Mouse (Mus musculus): Measurements from ENCODE around the gene 4933428G20Rik. TPM values are rescaled to one million over a fixed set of nuclear protein-coding genes. Genes with fewer than 3 reads are reported as not detected.

Gene 4933428G20Rik
- polyA plus RNA-seq, 1 experiment from 2014 or later, result 0.17 TPM

- ATAC-seq (replicated peaks; ENCODE audit: low FRiP score) (no peak), DNase-seq (ENCODE audit: low spot score) (no peak)
- H3K9me3 ChIP-seq (ENCODE audit: control insufficient read depth, low read length), result no peaks in the 10 kb centered on the region
- H3K4me2 ChIP-seq (ENCODE audit: low read depth, low read length, severe bottlenecking), result no peak overlapping the region
- H3K9ac ChIP-seq (ENCODE audit: low read length), result no peak overlapping the region
- no peak overlapping the region for H3K27ac ChIP-seq (ENCODE audit: low read depth, low read length)
- H3K27me3 ChIP-seq (ENCODE audit: control insufficient read depth, insufficient read depth, low read length), result peaks cover 14% of the 10 kb centered on the region
- H3K4me1 ChIP-seq (replicated peaks; ENCODE audit: control insufficient read depth, insufficient read depth, low read length), result peaks cover 12% of the 10 kb centered on the region
- H3K4me3 ChIP-seq (ENCODE audit: low read depth, low read length), result no peak overlapping the region
- H3K36me3 ChIP-seq (ENCODE audit: control insufficient read depth, insufficient read depth, low read length), result no peaks in the 10 kb centered on the region
- 82% methylated on average over 18 of the region's 18 CpGs for WGBS
These were observed 28.2 kb upstream of the 4933428G20Rik start for GRCm38 (mm10) chr11:97528282-97528808.

GRCm38 (mm10) chr11:97525313-97525712, 25.2 kb upstream of the 4933428G20Rik start:
- DNase-seq (ENCODE audit: low spot score), result no peak
- Histone ChIP-seq H3K27me3 (ENCODE audit: control insufficient read depth, insufficient read depth, low read length) (no peaks in the 10 kb centered on the region; the same call in 1 of the 2 replicates), H3K9me3 (ENCODE audit: control insufficient read depth, low read length) (no peaks in the 10 kb centered on the region), H3K36me3 (ENCODE audit: control insufficient read depth, insufficient read depth, low read length) (no peaks in the 10 kb centered on the region; the same call in 1 of the 2 replicates), H3K4me2 (ENCODE audit: low read depth, low read length, severe bottlenecking) (no peak overlapping the region), H3K9ac (ENCODE audit: low read length) (no peak overlapping the region), H3K4me3 (ENCODE audit: low read depth, low read length) (no peak overlapping the region), H3K27ac (ENCODE audit: low read depth, low read length) (no peak overlapping the region), H3K4me1 (replicated peaks; ENCODE audit: control insufficient read depth, insufficient read depth, low read length) (peaks cover 7% of the 10 kb centered on the region)
- ATAC-seq (replicated peaks; ENCODE audit: low FRiP score), result no peak
- 90% methylated on average over 6 of the region's 6 CpGs for WGBS

- Histone ChIP-seq H3K4me1 (replicated peaks; ENCODE audit: control insufficient read depth, insufficient read depth, low read length) (peaks cover 7% of the 10 kb centered on the region), H3K27ac (ENCODE audit: low read depth, low read length) (peak overlapping the region; percentile 59), H3K4me2 (ENCODE audit: low read depth, low read length, severe bottlenecking) (no peak overlapping the region), H3K9ac (ENCODE audit: low read length) (peak overlapping the region; percentile 8; the same call in 1 of the 2 replicates), H3K9me3 (ENCODE audit: control insufficient read depth, low read length) (no peaks in the 10 kb centered on the region), H3K4me3 (ENCODE audit: low read depth, low read length) (no peak overlapping the region), H3K27me3 (ENCODE audit: control insufficient read depth, insufficient read depth, low read length) (no peaks in the 10 kb centered on the region; the same call in 1 of the 2 replicates), H3K36me3 (ENCODE audit: control insufficient read depth, insufficient read depth, low read length) (no peaks in the 10 kb centered on the region; the same call in 1 of the 2 replicates)
- no peak for DNase-seq (ENCODE audit: low spot score)
- 68% methylated on average over 9 of the region's 9 CpGs for WGBS
- no peak for ATAC-seq (replicated peaks; ENCODE audit: low FRiP score)
These were observed 24.2 kb upstream of the 4933428G20Rik start for GRCm38 (mm10) chr11:97524306-97524705.

GRCm38 (mm10) chr11:97523827-97524261, 23.7 kb upstream of the 4933428G20Rik start:
- no peaks in the 10 kb centered on the region; the same call in 1 of the 2 replicates for H3K27me3 ChIP-seq (ENCODE audit: control insufficient read depth, insufficient read depth, low read length)
- no peaks in the 10 kb centered on the region; the same call in 1 of the 2 replicates for H3K36me3 ChIP-seq (ENCODE audit: control insufficient read depth, insufficient read depth, low read length)
- ATAC-seq (replicated peaks; ENCODE audit: low FRiP score) (0 out of 2 replicates have a peak, but pooled peaks have one; percentile 24), DNase-seq (ENCODE audit: low spot score) (no peak)
- H3K4me3 ChIP-seq (ENCODE audit: low read depth, low read length), result no peak overlapping the region
- H3K4me1 ChIP-seq (replicated peaks; ENCODE audit: control insufficient read depth, insufficient read depth, low read length), result peaks cover 7% of the 10 kb centered on the region
- peak overlapping the region; percentile 59 for H3K27ac ChIP-seq (ENCODE audit: low read depth, low read length)
- no peaks in the 10 kb centered on the region for H3K9me3 ChIP-seq (ENCODE audit: control insufficient read depth, low read length)
- 13% methylated on average over 1 of the region's 1 CpGs for WGBS
- no peak overlapping the region for H3K4me2 ChIP-seq (ENCODE audit: low read depth, low read length, severe bottlenecking)
- peak overlapping the region; percentile 8; the same call in 1 of the 2 replicates for H3K9ac ChIP-seq (ENCODE audit: low read length)

GRCm38 (mm10) chr11:97523107-97523506, 23.0 kb upstream of the 4933428G20Rik start:
- Histone ChIP-seq H3K27me3 (ENCODE audit: control insufficient read depth, insufficient read depth, low read length) (no peaks in the 10 kb centered on the region; the same call in 1 of the 2 replicates), H3K4me3 (ENCODE audit: low read depth, low read length) (no peak overlapping the region), H3K4me2 (ENCODE audit: low read depth, low read length, severe bottlenecking) (no peak overlapping the region), H3K9ac (ENCODE audit: low read length) (0 out of 2 replicates have a peak overlapping the region, but pooled peaks have one; percentile 17), H3K27ac (ENCODE audit: low read depth, low read length) (no peak overlapping the region), H3K36me3 (ENCODE audit: control insufficient read depth, insufficient read depth, low read length) (no peaks in the 10 kb centered on the region; the same call in 1 of the 2 replicates), H3K4me1 (replicated peaks; ENCODE audit: control insufficient read depth, insufficient read depth, low read length) (peaks cover 7% of the 10 kb centered on the region), H3K9me3 (ENCODE audit: control insufficient read depth, low read length) (no peaks in the 10 kb centered on the region)
- DNase-seq (ENCODE audit: low spot score), result no peak
- WGBS, result 90% methylated on average over 14 of the region's 14 CpGs
- no peak for ATAC-seq (replicated peaks; ENCODE audit: low FRiP score)

GRCm38 (mm10) chr11:97521741-97522474, 21.8 kb upstream of the 4933428G20Rik start:
- H3K4me3 ChIP-seq (ENCODE audit: low read depth, low read length), result no peak overlapping the region
- H3K27me3 ChIP-seq (ENCODE audit: control insufficient read depth, insufficient read depth, low read length), result no peaks in the 10 kb centered on the region; the same call in 1 of the 2 replicates
- H3K4me1 ChIP-seq (replicated peaks; ENCODE audit: control insufficient read depth, insufficient read depth, low read length), result peaks cover 7% of the 10 kb centered on the region
- DNase-seq (ENCODE audit: low spot score), result no peak
- H3K36me3 ChIP-seq (ENCODE audit: control insufficient read depth, insufficient read depth, low read length), result no peaks in the 10 kb centered on the region; the same call in 1 of the 2 replicates
- 89% methylated on average over 29 of the region's 29 CpGs for WGBS
- ATAC-seq (replicated peaks; ENCODE audit: low FRiP score), result no peak
- no peaks in the 10 kb centered on the region for H3K9me3 ChIP-seq (ENCODE audit: control insufficient read depth, low read length)
- H3K4me2 ChIP-seq (ENCODE audit: low read depth, low read length, severe bottlenecking), result no peak overlapping the region
- no peak overlapping the region for H3K27ac ChIP-seq (ENCODE audit: low read depth, low read length)
- no peak overlapping the region for H3K9ac ChIP-seq (ENCODE audit: low read length)

- H3K27me3 ChIP-seq (ENCODE audit: control insufficient read depth, insufficient read depth, low read length), result no peaks in the 10 kb centered on the region; the same call in 1 of the 2 replicates
- H3K27ac ChIP-seq (ENCODE audit: low read depth, low read length), result no peak overlapping the region
- no peak overlapping the region for H3K4me2 ChIP-seq (ENCODE audit: low read depth, low read length, severe bottlenecking)
- H3K9ac ChIP-seq (ENCODE audit: low read length), result no peak overlapping the region
- H3K4me1 ChIP-seq (replicated peaks; ENCODE audit: control insufficient read depth, insufficient read depth, low read length), result peaks cover 7% of the 10 kb centered on the region
- DNase-seq (ENCODE audit: low spot score) (no peak), ATAC-seq (replicated peaks; ENCODE audit: low FRiP score) (no peak)
- no peak overlapping the region for H3K4me3 ChIP-seq (ENCODE audit: low read depth, low read length)
- WGBS, result 95% methylated on average over 7 of the region's 7 CpGs
- H3K9me3 ChIP-seq (ENCODE audit: control insufficient read depth, low read length), result no peaks in the 10 kb centered on the region
- H3K36me3 ChIP-seq (ENCODE audit: control insufficient read depth, insufficient read depth, low read length), result no peaks in the 10 kb centered on the region; the same call in 1 of the 2 replicates
These were observed 20.4 kb upstream of the 4933428G20Rik start for GRCm38 (mm10) chr11:97520541-97520940.

- Histone ChIP-seq H3K4me3 (ENCODE audit: low read depth, low read length) (no peak overlapping the region), H3K27ac (ENCODE audit: low read depth, low read length) (no peak overlapping the region)
- DNase-seq (ENCODE audit: low spot score), result no peak
These were observed 12.9 kb upstream of the 4933428G20Rik start for GRCm38 (mm10) chr11:97513066-97513465.

More at GRCm38 (mm10) chr11:97513066-97513465, 12.9 kb upstream of the 4933428G20Rik start:
- H3K9me3 ChIP-seq (ENCODE audit: control insufficient read depth, low read length), result no peaks in the 10 kb centered on the region
- H3K36me3 ChIP-seq (ENCODE audit: control insufficient read depth, insufficient read depth, low read length), result no peaks in the 10 kb centered on the region
- no peaks in the 10 kb centered on the region for H3K27me3 ChIP-seq (ENCODE audit: control insufficient read depth, insufficient read depth, low read length)
- H3K4me1 ChIP-seq (replicated peaks; ENCODE audit: control insufficient read depth, insufficient read depth, low read length), result peaks cover 9% of the 10 kb centered on the region
- ATAC-seq (replicated peaks; ENCODE audit: low FRiP score), result no peak
- 67% methylated on average over 3 of the region's 3 CpGs for WGBS
- no peak overlapping the region for H3K9ac ChIP-seq (ENCODE audit: low read length)
- no peak overlapping the region for H3K4me2 ChIP-seq (ENCODE audit: low read depth, low read length, severe bottlenecking)

All from forebrain, embryonic 11.5 days (tissue).